Mouse (Mus musculus): ENCODE data around the gene Agmo. TPM values are rescaled to one million over a fixed set of nuclear protein-coding genes. Genes with fewer than 3 reads are reported as not detected.

The Agmo gene
- total RNA-seq, 1 experiment = not detected

DNA sequence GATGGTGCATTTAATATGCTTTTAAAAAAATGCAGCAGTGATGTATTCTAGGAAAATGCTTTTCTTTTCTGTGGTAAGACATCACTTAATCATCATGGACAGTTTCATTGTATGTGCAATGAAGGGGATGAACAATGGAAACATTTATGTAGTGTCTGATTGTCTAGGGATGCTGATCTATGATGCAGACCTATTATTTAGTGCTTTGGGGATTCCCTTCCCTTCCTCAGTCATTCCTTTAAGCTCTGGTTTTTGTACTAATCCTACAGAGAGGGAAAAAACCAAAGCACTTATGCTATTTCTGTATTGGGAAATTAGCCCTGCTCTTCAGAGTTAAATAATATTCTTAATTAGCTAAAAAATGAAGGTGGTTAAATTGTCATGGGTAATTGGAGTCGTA, 266.0 kb downstream of the Agmo start:
- Histone ChIP-seq H3K9me3 (ENCODE audit: control insufficient read depth, insufficient read depth, low read depth, low read length) (no peaks in the 10 kb centered on the region), H3K27ac (ENCODE audit: insufficient read depth, low read depth, low read length, poor library complexity, severe bottlenecking) (no peak overlapping the region), H3K9ac (ENCODE audit: insufficient read depth, low read depth, low read length, poor library complexity, severe bottlenecking) (no peak overlapping the region), H3K36me3 (ENCODE audit: control insufficient read depth, insufficient read depth, low read length, poor library complexity, severe bottlenecking) (no peaks in the 10 kb centered on the region), H3K4me3 (ENCODE audit: insufficient read depth in 1 of 2, low read depth in 1 of 2, low read length in 2 of 2, poor library complexity in 1 of 2, severe bottlenecking in 1 of 2) (no peak overlapping the region), H3K4me1 (ENCODE audit: control insufficient read depth in 2 of 2, insufficient read depth in 2 of 2, low read length in 2 of 2, poor library complexity in 1 of 2) (no peaks in the 10 kb centered on the region)
- in situ Hi-C loops (cut with MboI; ENCODE audit: low sequenced_read_pairs in 2 of 2, unreplicated experiment in 2 of 2) = no loop called here
- no peak for DNase-seq (ENCODE audit: low read depth, low spot score)
- TF ChIP-seq ZNF384 (IDR thresholded peaks at IDR 0.05; ENCODE audit: low read depth, low read length) (no peak), MAFK (IDR thresholded peaks at IDR 0.05; ENCODE audit: insufficient read depth, low read depth, low read length) (no peak)

GRCm38 (mm10) chr12:37507826-37508225, 266.4 kb downstream of the Agmo start:
- Histone ChIP-seq H3K4me1 (ENCODE audit: control insufficient read depth in 2 of 2, insufficient read depth in 2 of 2, low read length in 2 of 2, poor library complexity in 1 of 2) (no peaks in the 10 kb centered on the region), H3K9me3 (ENCODE audit: control insufficient read depth, insufficient read depth, low read depth, low read length) (no peaks in the 10 kb centered on the region), H3K36me3 (ENCODE audit: control insufficient read depth, insufficient read depth, low read length, poor library complexity, severe bottlenecking) (no peaks in the 10 kb centered on the region), H3K4me3 (ENCODE audit: insufficient read depth in 1 of 2, low read depth in 1 of 2, low read length in 2 of 2, poor library complexity in 1 of 2, severe bottlenecking in 1 of 2) (no peak overlapping the region), H3K27ac (ENCODE audit: insufficient read depth, low read depth, low read length, poor library complexity, severe bottlenecking) (no peak overlapping the region), H3K9ac (ENCODE audit: insufficient read depth, low read depth, low read length, poor library complexity, severe bottlenecking) (no peak overlapping the region)
- in situ Hi-C loops (cut with MboI; ENCODE audit: low sequenced_read_pairs in 2 of 2, unreplicated experiment in 2 of 2) = no loop called here
- TF ChIP-seq CHD2 (IDR thresholded peaks at IDR 0.05; ENCODE audit: low read depth, low read length) (no peak), ZC3H11A (IDR thresholded peaks at IDR 0.05; ENCODE audit: borderline replicate concordance, low read depth, low read length) (no peak), MAFK (IDR thresholded peaks at IDR 0.05; ENCODE audit: insufficient read depth, low read depth, low read length) (no peak), HCFC1 (IDR thresholded peaks at IDR 0.05; ENCODE audit: borderline replicate concordance, insufficient read depth, low read length) (no peak), ZNF384 (IDR thresholded peaks at IDR 0.05; ENCODE audit: low read depth, low read length) (no peak)
- DNase-seq (ENCODE audit: low read depth, low spot score) = no peak

DNA sequence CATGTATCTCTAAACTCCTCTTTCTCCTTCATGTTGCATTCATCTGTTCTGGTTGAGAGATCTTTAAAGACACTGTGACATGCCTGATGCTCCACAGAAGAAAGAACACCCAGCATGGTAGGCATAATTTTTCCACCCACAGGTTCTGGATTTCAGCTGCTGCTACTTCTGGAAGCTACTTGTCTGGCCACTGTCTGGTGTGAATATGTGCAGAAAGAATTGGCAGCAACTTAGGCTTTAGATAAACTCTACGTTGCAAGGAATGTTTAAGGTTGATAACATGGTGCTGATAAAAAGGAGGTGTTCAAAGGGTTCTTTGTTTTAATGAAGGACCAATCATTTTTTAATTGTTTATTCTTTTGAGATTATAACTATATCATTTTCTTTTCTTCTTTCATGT, 280.3 kb downstream of the Agmo start:
- Histone ChIP-seq H3K4me3 (ENCODE audit: insufficient read depth in 1 of 2, low read depth in 1 of 2, low read length in 2 of 2, poor library complexity in 1 of 2, severe bottlenecking in 1 of 2) (no peak overlapping the region), H3K36me3 (ENCODE audit: control insufficient read depth, insufficient read depth, low read length, poor library complexity, severe bottlenecking) (no peaks in the 10 kb centered on the region), H3K9ac (ENCODE audit: insufficient read depth, low read depth, low read length, poor library complexity, severe bottlenecking) (no peak overlapping the region), H3K27ac (ENCODE audit: insufficient read depth, low read depth, low read length, poor library complexity, severe bottlenecking) (no peak overlapping the region), H3K4me1 (ENCODE audit: control insufficient read depth in 2 of 2, insufficient read depth in 2 of 2, low read length in 2 of 2, poor library complexity in 1 of 2) (no peaks in the 10 kb centered on the region), H3K9me3 (ENCODE audit: control insufficient read depth, insufficient read depth, low read depth, low read length) (no peaks in the 10 kb centered on the region)
- no peak for TF ChIP-seq MAFK (IDR thresholded peaks at IDR 0.05; ENCODE audit: insufficient read depth, low read depth, low read length)
- TF ChIP-seq ZNF384 (IDR thresholded peaks at IDR 0.05; ENCODE audit: low read depth, low read length) = no peak
- no peak for TF ChIP-seq ZC3H11A (IDR thresholded peaks at IDR 0.05; ENCODE audit: borderline replicate concordance, low read depth, low read length)
- in situ Hi-C loops (cut with MboI; ENCODE audit: low sequenced_read_pairs in 2 of 2, unreplicated experiment in 2 of 2) = no loop called here
- DNase-seq (ENCODE audit: low read depth, low spot score) = no peak

- no peaks in the 10 kb centered on the region for H3K9me3 ChIP-seq (ENCODE audit: control insufficient read depth, insufficient read depth, low read depth, low read length)
- H3K36me3 ChIP-seq (ENCODE audit: control insufficient read depth, insufficient read depth, low read length, poor library complexity, severe bottlenecking) = no peaks in the 10 kb centered on the region
- H3K4me1 ChIP-seq (ENCODE audit: control insufficient read depth in 2 of 2, insufficient read depth in 2 of 2, low read length in 2 of 2, poor library complexity in 1 of 2) = no peaks in the 10 kb centered on the region
- no peak overlapping the region for H3K9ac ChIP-seq (ENCODE audit: insufficient read depth, low read depth, low read length, poor library complexity, severe bottlenecking)
- no peak overlapping the region for H3K27ac ChIP-seq (ENCODE audit: insufficient read depth, low read depth, low read length, poor library complexity, severe bottlenecking)
- TF ChIP-seq ZNF384 (IDR thresholded peaks at IDR 0.05; ENCODE audit: low read depth, low read length) (no peak), ZC3H11A (IDR thresholded peaks at IDR 0.05; ENCODE audit: borderline replicate concordance, low read depth, low read length) (no peak), HCFC1 (IDR thresholded peaks at IDR 0.05; ENCODE audit: borderline replicate concordance, insufficient read depth, low read length) (no peak)
- no peak overlapping the region for H3K4me3 ChIP-seq (ENCODE audit: insufficient read depth in 1 of 2, low read depth in 1 of 2, low read length in 2 of 2, poor library complexity in 1 of 2, severe bottlenecking in 1 of 2)
- DNase-seq (ENCODE audit: low read depth, low spot score) = no peak
- in situ Hi-C loops (cut with MboI; ENCODE audit: low sequenced_read_pairs in 2 of 2, unreplicated experiment in 2 of 2) = no loop called here
Measured at GRCm38 (mm10) chr12:37524662-37525061, 283.2 kb downstream of the Agmo start.

GRCm38 (mm10) chr12:37540994-37541393, 299.6 kb downstream of the Agmo start:
- DNase-seq (ENCODE audit: low read depth, low spot score) = no peak
- H3K4me3 ChIP-seq (ENCODE audit: insufficient read depth in 1 of 2, low read depth in 1 of 2, low read length in 2 of 2, poor library complexity in 1 of 2, severe bottlenecking in 1 of 2) = no peak overlapping the region
- no peak overlapping the region for H3K9ac ChIP-seq (ENCODE audit: insufficient read depth, low read depth, low read length, poor library complexity, severe bottlenecking)
- no peaks in the 10 kb centered on the region for H3K36me3 ChIP-seq (ENCODE audit: control insufficient read depth, insufficient read depth, low read length, poor library complexity, severe bottlenecking)
- no peaks in the 10 kb centered on the region for H3K4me1 ChIP-seq (ENCODE audit: control insufficient read depth in 2 of 2, insufficient read depth in 2 of 2, low read length in 2 of 2, poor library complexity in 1 of 2)
- in situ Hi-C loops (cut with MboI; ENCODE audit: low sequenced_read_pairs in 2 of 2, unreplicated experiment in 2 of 2) = no loop called here
- H3K9me3 ChIP-seq (ENCODE audit: control insufficient read depth, insufficient read depth, low read depth, low read length) = no peaks in the 10 kb centered on the region
- TF ChIP-seq ZC3H11A (IDR thresholded peaks at IDR 0.05; ENCODE audit: borderline replicate concordance, low read depth, low read length) = no peak
- no peak for TF ChIP-seq HCFC1 (IDR thresholded peaks at IDR 0.05; ENCODE audit: borderline replicate concordance, insufficient read depth, low read length)
- TF ChIP-seq ZNF384 (IDR thresholded peaks at IDR 0.05; ENCODE audit: low read depth, low read length) = no peak
- no peak for TF ChIP-seq CHD2 (IDR thresholded peaks at IDR 0.05; ENCODE audit: low read depth, low read length)
- no peak for TF ChIP-seq MAFK (IDR thresholded peaks at IDR 0.05; ENCODE audit: insufficient read depth, low read depth, low read length)
- no peak overlapping the region for H3K27ac ChIP-seq (ENCODE audit: insufficient read depth, low read depth, low read length, poor library complexity, severe bottlenecking)

Data from ES-E14 (cell line).